Mouse (Mus musculus) fibroblast of lung, adult 2 months (primary cell): Measurements from ENCODE around the gene Adipoq.
"Not testable (repeated sequence)": the region's sequence is repeated elsewhere in the genome, so short reads cannot be mapped to it uniquely, and the experiment has no call there.

Experiments
- DNase-seq: peaks from one replicate; pipeline ENCODE4 v3.0.0-alpha.2; 2011; ENCODE audit warnings: low read depth

Gene Adipoq

GRCm38 (mm10) chr16:23146280-23146679, at the start of gene Adipoq:
Gene Adipoq, plus strand, starts transcription at chr16:23146536.
- no peak for DNase-seq

- DNase-seq, result not testable (repeated sequence)
Observed at GRCm38 (mm10) chr16:23096886-23097285, 49.5 kb upstream of the Adipoq start.

- not testable (repeated sequence) for DNase-seq
Observed at GRCm38 (mm10) chr16:23097290-23098104, 48.8 kb upstream of the Adipoq start.

- not testable (repeated sequence) for DNase-seq
Observed at GRCm38 (mm10) chr16:23098105-23098452, 48.3 kb upstream of the Adipoq start.

GRCm38 (mm10) chr16:23099632-23100031, 46.7 kb upstream of the Adipoq start:
- no peak for DNase-seq

GRCm38 (mm10) chr16:23100099-23100575, 46.2 kb upstream of the Adipoq start:
- no peak for DNase-seq

- DNase-seq, result no peak
Observed at GRCm38 (mm10) chr16:23100613-23101012, 45.7 kb upstream of the Adipoq start.

GRCm38 (mm10) chr16:23102340-23103037, 43.8 kb upstream of the Adipoq start:
- DNase-seq, result no peak

- no peak for DNase-seq
Observed at GRCm38 (mm10) chr16:23103038-23103745, 43.1 kb upstream of the Adipoq start.

- no peak for DNase-seq
Observed at GRCm38 (mm10) chr16:23103841-23104240, 42.5 kb upstream of the Adipoq start.

GRCm38 (mm10) chr16:23106121-23106520, 40.2 kb upstream of the Adipoq start:
- DNase-seq, result no peak

GRCm38 (mm10) chr16:23107231-23107942, 38.9 kb upstream of the Adipoq start, which contains the start of gene Eif4a2:
Gene Eif4a2, plus strand, starts transcription at chr16:23107444.
- DNase-seq, result peak; percentile 55

GRCm38 (mm10) chr16:23107946-23108759, 38.2 kb upstream of the Adipoq start:
- peak; percentile 59 for DNase-seq

GRCm38 (mm10) chr16:23108943-23109342, 37.4 kb upstream of the Adipoq start:
- DNase-seq, result no peak

- no peak for DNase-seq
Observed at GRCm38 (mm10) chr16:23109350-23110280, 36.7 kb upstream of the Adipoq start.

GRCm38 (mm10) chr16:23112348-23112747, 34.0 kb upstream of the Adipoq start:
- no peak for DNase-seq

GRCm38 (mm10) chr16:23112861-23113435, 33.4 kb upstream of the Adipoq start:
- DNase-seq, result no peak

- DNase-seq, result no peak
Observed at GRCm38 (mm10) chr16:23113903-23114302, 32.4 kb upstream of the Adipoq start.
